Mouse (Mus musculus) liver, adult 2 months (tissue): Measurements from ENCODE around the gene Ndufa12.

Experiments
- CTCF ChIP-seq: fragments of 200-500 bp; IDR thresholded peaks from 2 replicates; pipeline ENCODE4 v1.5.1; 2011; ENCODE audit warnings: low read depth, low read length, control low read depth
- POLR2A ChIP-seq: fragments of 200-500 bp; IDR thresholded peaks from 2 replicates; pipeline ENCODE4 v1.6.1; 2011; ENCODE audit warnings: low read length, control low read depth; ENCODE audit not compliant: insufficient read depth; ENCODE audit errors: extremely low read depth

DNA sequence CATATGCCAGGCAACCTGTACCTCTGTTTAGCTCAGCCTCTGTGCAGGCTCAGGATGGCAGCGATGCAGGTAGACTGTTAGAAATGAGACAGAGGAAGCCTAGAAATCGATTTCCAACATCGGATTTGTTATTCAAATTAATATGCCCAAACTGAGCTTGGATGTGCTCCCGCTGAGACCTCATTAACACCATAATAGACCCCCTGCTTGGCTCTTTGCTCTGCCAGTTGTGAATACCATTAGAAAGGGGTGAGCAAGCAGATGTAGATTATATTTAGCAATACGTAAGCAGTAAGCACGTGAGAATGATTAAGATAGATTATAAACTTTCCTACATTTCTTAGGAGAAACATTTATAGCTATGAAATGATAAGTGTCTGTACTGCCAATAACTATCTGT is 25.8 kb upstream of the Ndufa12 start:
- no peak for TF ChIP-seq CTCF
- no peak for TF ChIP-seq POLR2A
